Mouse (Mus musculus): ENCODE data around the gene Gnl2.

Gene Gnl2

DNA sequence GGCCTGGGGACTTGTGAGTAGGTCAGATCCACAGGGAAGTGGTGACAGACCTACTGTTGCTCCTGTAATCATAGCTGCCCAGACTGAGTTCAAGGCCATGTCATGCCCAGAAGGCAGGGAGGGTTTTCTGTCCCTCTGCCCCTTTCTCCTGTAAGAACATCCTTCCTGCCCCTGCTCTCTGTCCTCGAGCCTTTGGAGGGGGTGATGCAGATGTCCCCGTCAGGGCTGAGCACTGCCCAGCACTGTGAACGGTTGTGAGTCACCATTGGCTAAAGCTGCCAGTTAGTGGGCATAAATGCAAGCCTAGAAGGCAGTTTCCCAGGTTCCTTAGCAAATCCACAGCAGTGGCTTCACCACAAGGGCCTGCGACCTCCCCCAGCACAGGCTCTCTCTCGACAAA is 76.6 kb downstream of the Gnl2 start:
- no peak for DNase-seq

DNA sequence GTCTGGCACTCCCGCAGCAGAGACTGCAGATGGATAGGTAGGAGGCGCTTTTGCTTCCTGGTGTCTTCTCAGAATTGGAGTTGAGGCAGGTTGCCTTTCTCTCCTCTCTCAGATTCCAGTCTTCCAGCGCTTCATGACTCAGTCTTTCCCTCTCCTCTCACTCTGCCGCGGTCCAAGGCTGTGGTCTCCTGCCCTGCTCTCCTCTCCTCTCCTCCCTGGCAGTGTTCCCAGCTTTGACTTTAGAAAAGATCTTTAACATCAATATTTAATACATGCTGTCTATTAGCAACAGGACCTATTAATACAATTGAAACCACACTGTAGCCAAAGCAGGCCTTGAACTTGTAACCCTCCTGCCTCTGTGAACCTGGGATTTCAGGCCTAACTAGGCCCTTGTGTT is 79.7 kb downstream of the Gnl2 start:
- no peak for DNase-seq

DNA sequence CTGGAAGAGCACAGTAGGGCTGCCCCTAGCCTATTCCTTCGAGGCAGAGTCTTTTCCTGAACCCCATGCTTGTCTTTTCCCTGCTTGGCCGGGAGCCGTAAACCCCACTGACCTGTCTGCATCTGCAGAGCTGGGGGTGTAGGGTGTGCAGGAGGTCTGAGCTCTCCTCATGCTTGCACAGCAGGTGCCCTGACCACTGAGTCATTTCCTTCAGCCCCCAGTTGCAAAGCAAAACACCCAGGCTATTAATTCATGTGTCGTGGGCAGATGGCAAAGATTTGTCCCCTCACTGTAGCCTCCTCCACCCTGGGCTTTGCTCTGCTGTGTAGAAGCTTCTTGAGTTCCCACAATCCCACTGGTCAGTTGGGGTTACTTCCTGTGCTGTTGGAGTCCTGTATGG is 81.0 kb downstream of the Gnl2 start:
- DNase-seq, result no peak

DNA sequence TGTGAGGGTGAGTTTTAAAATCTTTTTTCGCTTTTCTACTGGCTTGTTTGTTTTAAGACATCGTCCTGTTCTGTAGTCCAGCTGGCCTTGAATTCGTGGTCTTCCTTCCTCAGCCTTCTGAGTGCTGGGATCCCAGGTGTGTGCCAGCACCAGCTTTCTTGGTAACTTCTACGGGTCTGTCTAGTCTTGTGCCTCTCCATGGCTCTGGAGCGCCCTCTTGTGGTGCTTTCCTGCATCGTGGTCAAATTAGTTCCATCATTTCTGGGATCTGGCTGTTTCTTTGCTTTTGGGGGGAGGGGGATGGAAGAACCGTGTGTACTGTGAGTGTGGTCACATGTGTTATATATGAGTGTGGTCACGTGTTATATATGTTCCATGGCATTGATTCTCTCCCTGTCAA is 83.1 kb downstream of the Gnl2 start:
- DNase-seq, result peak; percentile 70

DNA sequence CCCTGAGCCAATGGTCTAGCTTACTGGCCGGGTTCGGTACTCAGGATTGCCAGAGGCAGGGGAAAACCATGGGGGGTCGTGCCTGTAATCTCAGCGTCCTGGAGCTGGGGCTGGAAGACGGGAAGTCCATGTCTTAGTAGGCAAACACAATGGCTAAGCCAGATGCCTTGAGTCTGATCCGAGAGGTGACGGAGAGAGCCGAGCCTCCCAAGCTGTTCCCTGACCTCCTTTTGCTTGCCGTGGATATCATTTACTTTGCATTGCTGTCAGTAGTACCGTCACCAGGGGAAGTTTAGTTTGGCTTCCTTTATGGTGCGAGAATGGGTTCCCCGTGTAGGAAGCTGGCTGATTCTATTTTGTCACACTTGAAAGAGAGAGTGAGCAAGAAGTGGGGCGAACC is 84.9 kb downstream of the Gnl2 start:
- no peak for DNase-seq
